Mouse (Mus musculus) cerebellum, adult 2 months (tissue): ENCODE data around the gene Alg5. TPM values are rescaled to one million over a fixed set of nuclear protein-coding genes. Genes with fewer than 3 reads are reported as not detected.
"Not testable (repeated sequence)": the region's sequence is repeated elsewhere in the genome, so short reads cannot be mapped to it uniquely, and the experiment has no call there.

Source experiments
- DNase-seq, 2 experiments: peaks; one replicate each; pipeline ENCODE4 v3.0.0; 2021
- H3K27ac ChIP-seq: fragments of 200-500 bp; 2 replicates; pipeline ENCODE4 v1.5.1; 2012; ENCODE audit warnings: low read length, control low read depth, inconsistent platforms; ENCODE audit not compliant: insufficient read depth
- H3K27me3 ChIP-seq: fragments of 200-500 bp; 2 replicates; pipeline ENCODE4 v1.6.1; 2012; ENCODE audit warnings: inconsistent platforms, mild to moderate bottlenecking, low read length, moderate library complexity; ENCODE audit not compliant: control insufficient read depth, insufficient read depth
- H3K4me1 ChIP-seq: fragments of 200-500 bp; 2 replicates; pipeline ENCODE4 v1.6.1; 2011; ENCODE audit warnings: low read length; ENCODE audit not compliant: control insufficient read depth, insufficient read depth
- H3K4me3 ChIP-seq: fragments of 200-500 bp; replicated peaks from 2 replicates; pipeline ENCODE3; 2011; ENCODE audit warnings: mild to moderate bottlenecking, low read depth, low read length, control low read depth; ENCODE audit not compliant: insufficient read depth
- CTCF ChIP-seq: fragments of 200-500 bp; IDR thresholded peaks from 2 replicates; pipeline ENCODE4 v1.5.1; 2011; ENCODE audit warnings: low read depth, mild to moderate bottlenecking, control low read depth, low read length, moderate library complexity, borderline replicate concordance; ENCODE audit not compliant: insufficient read depth
- POLR2A ChIP-seq: fragments of 200-500 bp; IDR thresholded peaks from 2 replicates; pipeline ENCODE4 v1.6.1; 2011; ENCODE audit warnings: low read length, control low read depth, borderline replicate concordance; ENCODE audit not compliant: insufficient read depth
- WGBS: fragments of 180-500 bp; shearing (Covaris S2); methylation state at CpG from one replicate; pipeline ENCODE4 v1.1.7; 2018; 5-methylcytosine and 5-hydroxymethylcytosine counted together
- polyA plus RNA-seq: library from polyadenylated mRNA; depleted of rRNA; stranded (reverse); fragments of >200 nt; gene quantifications from 2 replicates; pipeline ENCODE4 v1.2.3, GENCODE M21; 2012

The Alg5 gene
- polyA plus RNA-seq, 1 experiment = 26.0 TPM

DNA sequence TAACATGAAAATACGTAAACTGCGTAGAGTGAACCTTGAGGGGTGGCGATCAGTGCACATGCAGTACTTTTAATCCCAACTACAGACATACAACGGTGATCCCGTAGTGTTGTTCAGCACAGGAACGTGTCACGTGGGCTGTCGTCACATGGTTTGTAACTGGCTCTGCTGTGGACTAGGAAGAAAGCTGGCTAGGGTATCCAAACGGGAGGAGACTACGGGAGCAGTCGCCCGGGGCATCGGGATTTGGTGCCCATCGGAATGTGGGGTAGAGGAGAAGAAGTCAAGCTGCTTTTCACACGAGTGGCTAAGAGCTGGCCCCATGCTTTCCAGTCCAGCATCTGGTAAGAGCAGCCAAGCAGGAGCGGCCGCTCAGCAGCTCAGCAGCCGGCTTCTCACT is 29.1 kb downstream of the Alg5 start:
- Histone ChIP-seq H3K4me3 (peak overlapping the region; percentile 39), H3K27ac (no peak overlapping the region), H3K27me3 (no peaks in the 10 kb centered on the region), H3K4me1 (no peaks in the 10 kb centered on the region; the same call in none of the 2 replicates)
- 18% methylated on average over 18 of the region's 18 CpGs for WGBS
- DNase-seq = peak; percentile 48 to 65
- TF ChIP-seq CTCF (no peak), POLR2A (no peak)

DNA sequence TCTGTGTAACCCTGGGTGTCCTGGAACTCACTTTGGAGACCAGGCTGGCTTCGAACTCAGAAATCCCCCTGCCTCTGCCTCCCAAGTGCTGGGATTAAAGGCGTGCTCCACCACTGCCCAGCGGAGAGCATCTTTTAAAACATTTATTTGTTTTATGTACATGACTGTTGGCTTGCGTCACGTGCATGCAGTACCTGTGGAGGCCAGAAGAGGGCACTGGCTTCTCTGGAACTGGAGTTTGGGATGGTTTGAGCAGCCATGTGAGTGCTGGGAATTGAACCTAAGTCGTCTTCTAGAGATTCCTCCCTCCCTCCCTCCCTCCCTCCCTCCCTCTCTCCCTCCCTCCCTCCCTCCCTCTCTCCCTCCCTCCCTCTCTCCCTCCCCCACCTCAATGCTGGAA is 30.2 kb downstream of the Alg5 start:
- H3K4me3 ChIP-seq, H3K4me1 ChIP-seq, H3K27me3 ChIP-seq, H3K27ac ChIP-seq: not testable (repeated sequence)
- TF ChIP-seq CTCF = peak; percentile 25; the same call in 1 of the 2 replicates
- DNase-seq = peak in 1 of 2 experiments; percentile 14
- 92% methylated on average over 6 of the region's 6 CpGs for WGBS

DNA sequence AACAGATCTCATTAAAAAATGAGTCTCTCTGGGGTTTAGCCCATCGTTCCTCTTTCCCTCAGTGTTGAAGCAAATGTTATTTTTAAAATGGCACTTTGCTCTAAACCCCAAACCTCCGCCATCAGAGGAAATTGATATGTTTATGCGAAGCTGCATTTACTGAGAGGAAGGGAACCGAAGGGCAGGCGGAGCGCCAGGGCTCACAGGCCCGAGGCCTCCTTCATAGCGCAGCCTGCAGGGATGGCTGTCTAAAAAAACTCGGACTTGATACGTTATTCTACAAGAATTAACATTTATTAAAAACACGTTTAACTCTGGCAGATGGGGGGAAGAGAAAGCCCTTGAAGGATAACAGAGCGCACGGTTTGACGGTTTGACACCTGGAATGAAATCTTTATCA is 30.7 kb downstream of the Alg5 start:
- Histone ChIP-seq H3K4me1 (no peaks in the 10 kb centered on the region; the same call in none of the 2 replicates), H3K27me3 (no peaks in the 10 kb centered on the region), H3K27ac (no peak overlapping the region), H3K4me3 (no peak overlapping the region)
- 87% methylated on average over 14 of the region's 14 CpGs for WGBS
- TF ChIP-seq CTCF = no peak
- TF ChIP-seq POLR2A = no peak
- no peak for DNase-seq

DNA sequence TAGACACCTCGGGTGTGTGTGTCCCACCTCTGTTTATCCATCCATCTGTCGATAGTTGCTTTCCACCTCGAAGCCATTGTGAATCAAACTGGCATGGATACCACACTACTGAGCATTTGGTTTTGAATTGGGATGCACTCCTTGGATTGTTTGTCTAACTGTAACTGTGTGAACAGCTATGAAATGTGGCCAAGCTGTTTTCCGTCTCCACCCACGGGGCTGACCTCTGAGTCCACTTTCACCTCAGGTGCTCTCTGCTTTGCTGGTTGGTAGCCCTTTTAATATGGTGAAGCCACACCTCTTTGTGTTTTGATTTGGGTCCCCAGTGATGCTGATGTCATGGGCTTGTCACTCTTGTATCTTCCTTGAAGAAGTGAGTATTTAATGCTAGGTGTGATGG is 31.5 kb downstream of the Alg5 start:
- no peak for DNase-seq
- Histone ChIP-seq H3K4me1 (no peaks in the 10 kb centered on the region; the same call in none of the 2 replicates), H3K27ac (no peak overlapping the region), H3K4me3 (no peak overlapping the region), H3K27me3 (no peaks in the 10 kb centered on the region)
- 78% methylated on average over 5 of the region's 5 CpGs for WGBS
- no peak for TF ChIP-seq CTCF
- TF ChIP-seq POLR2A = no peak

DNA sequence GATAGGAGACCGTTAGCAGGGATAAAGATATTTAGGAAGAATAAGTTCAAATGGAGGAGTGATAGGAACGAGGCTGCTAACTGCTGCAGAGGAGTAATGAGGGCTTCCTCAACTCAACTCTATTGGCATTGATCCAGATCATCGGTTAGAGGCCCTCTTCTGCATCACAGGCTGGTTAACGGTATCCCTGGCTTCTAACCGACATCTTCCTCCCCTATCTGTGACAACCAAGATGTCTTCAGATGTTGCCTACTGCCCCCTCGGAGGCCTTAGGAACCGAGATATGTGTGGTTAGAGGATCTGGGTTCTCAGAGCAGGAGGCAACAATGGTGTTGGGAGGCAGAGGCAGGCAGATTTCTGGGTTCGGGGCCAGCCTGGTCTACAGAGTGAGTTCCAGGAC is 33.3 kb downstream of the Alg5 start:
- Histone ChIP-seq H3K27ac (no peak overlapping the region), H3K4me1 (no peaks in the 10 kb centered on the region; the same call in none of the 2 replicates), H3K4me3 (no peak overlapping the region), H3K27me3 (no peaks in the 10 kb centered on the region)
- 80% methylated on average over 8 of the region's 8 CpGs for WGBS
- TF ChIP-seq POLR2A (no peak), CTCF (no peak)
- no peak for DNase-seq

DNA sequence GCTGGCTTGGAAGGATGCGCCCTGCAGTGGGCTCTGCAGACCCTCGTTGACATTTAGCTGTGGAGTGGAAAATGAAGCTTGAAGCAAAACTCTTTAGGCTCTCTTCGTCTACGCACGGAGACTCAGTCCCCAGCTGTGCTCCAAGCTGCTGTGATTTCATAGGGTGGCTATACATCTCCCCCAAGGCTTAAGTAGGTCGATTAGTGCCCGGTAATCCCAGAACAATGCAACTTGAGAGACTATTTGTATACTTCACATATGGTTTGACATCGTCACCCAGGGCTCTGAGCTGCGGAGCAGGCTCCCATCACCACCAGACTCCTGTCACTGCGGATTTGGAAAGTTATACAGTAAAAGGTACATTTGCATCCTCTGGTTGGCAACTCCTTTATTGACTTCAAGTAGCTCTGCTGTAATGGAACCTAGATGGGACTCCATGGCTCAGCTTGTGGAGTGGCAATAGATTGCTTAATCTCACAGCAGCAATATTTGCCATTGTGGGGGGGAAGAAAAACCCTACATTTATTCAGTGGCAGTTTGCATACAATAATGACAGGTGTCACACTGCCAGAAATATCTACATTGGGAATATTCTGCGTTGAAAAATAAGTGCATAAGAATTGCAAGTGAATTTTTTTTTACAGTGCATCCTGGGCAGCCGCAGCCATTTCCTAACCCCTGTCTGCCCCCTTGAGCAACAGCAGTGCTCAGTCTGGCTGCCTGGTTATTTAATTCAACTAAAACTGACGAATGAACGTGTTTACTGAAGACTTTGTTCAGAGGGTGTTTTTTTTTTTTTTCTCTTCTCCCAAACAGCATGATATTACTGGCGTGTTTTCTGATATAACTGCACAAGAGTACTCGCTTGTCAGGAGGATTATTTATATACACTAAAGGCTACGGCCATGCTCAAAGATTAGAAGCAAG is 34.3 kb downstream of the Alg5 start:
- Histone ChIP-seq H3K27ac (no peak overlapping the region), H3K4me3 (no peak overlapping the region), H3K27me3 (no peaks in the 10 kb centered on the region), H3K4me1 (no peaks in the 10 kb centered on the region; the same call in 1 of the 2 replicates)
- 75% methylated on average over 17 of the region's 17 CpGs for WGBS
- no peak for DNase-seq
- no peak for TF ChIP-seq CTCF
- TF ChIP-seq POLR2A = no peak

DNA sequence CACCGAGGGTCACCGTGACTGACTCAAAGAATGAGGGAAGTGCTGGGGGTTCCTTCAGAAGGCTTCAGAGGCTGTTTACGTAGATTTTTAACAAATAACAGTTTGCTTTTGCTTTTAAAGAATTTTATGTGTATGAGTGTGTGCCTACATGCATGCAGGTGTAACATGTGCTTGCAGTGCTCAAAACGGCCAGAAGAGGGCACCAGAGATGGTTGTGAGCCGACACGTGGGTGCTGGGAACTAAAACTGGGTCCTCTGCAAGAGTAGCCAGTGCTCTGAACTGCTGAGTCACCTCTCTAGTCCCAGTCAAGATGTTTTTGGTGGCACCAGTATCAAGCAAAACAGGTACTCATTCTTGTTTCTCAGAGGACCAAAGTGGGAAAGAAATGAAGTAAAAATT is 38.3 kb downstream of the Alg5 start:
- Histone ChIP-seq H3K4me3 (no peak overlapping the region), H3K27me3 (no peaks in the 10 kb centered on the region), H3K27ac (no peak overlapping the region), H3K4me1 (no peaks in the 10 kb centered on the region)
- TF ChIP-seq POLR2A (no peak), CTCF (0 out of 2 replicates have a peak, but pooled peaks have one; percentile 12)
- 85% methylated on average over 6 of the region's 6 CpGs for WGBS
- DNase-seq = no peak

DNA sequence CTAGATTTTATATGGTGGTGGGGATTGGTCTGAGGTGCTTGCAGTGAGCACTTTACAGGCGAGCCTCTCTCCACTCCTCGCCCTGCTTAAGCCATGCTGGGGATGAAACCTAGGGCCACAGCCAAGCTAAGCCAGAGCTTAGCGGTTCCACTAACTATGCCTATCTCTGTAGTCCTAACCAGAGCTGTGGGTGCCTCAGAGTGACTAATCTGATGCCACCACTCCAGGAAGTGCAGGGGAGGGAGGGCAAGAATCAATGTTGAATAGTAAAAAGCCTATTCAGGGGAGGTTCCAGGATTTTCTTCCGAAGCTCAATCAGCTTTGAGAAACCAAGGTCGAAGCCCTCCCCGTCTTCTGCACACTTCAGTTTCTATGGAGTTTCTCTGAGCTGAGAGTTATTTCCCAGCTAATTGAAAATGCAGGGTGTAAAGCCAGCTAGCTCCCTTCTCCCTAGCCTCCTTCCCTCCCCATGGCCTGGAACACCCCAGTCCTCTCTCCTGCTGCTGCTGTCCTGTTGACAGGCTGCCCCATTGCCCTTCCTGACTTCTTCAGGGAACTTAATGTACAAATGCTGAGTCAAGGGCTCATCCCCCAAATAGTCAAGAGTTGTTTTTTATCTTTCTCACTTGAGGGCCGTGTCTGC is 40.8 kb downstream of the Alg5 start:
- DNase-seq = no peak
- H3K27me3 ChIP-seq = no peaks in the 10 kb centered on the region
- WGBS = 64% methylated on average over 7 of the region's 7 CpGs

More for the DNA sequence above, 40.8 kb downstream of the Alg5 start:
- Histone ChIP-seq H3K27ac (no peak overlapping the region), H3K4me1 (no peaks in the 10 kb centered on the region), H3K4me3 (no peak overlapping the region)
- TF ChIP-seq POLR2A (no peak), CTCF (no peak)
